Mouse (Mus musculus) intestine, embryonic 15.5 days (tissue): ENCODE measurements around the gene Zdhhc14. TPM values are rescaled to one million over a fixed set of nuclear protein-coding genes. Genes with fewer than 3 reads are reported as not detected.

Source experiments
- ATAC-seq: fragments of 200-750 bp; cut with Nextera tagmentation; 2 replicates; pipeline ENCODE4 v1.8.0; 2017; ENCODE audit warnings: moderate TSS enrichment, moderate library complexity
- H3K27ac ChIP-seq: fragments of 300-500 bp; sonication (generic); 2 replicates; pipeline ENCODE4 v1.5.1; 2015; ENCODE audit warnings: mild to moderate bottlenecking, inconsistent platforms
- H3K27me3 ChIP-seq: fragments of 300-500 bp; sonication (generic); replicated peaks from 2 replicates; pipeline ENCODE4 v1.6.1; 2015; ENCODE audit warnings: inconsistent platforms
- H3K36me3 ChIP-seq: fragments of 300-500 bp; sonication (generic); 2 replicates; pipeline ENCODE4 v1.6.1; 2015; ENCODE audit warnings: inconsistent platforms
- H3K4me1 ChIP-seq: fragments of 300-500 bp; sonication (generic); replicated peaks from 2 replicates; pipeline ENCODE4 v1.6.1; 2015; ENCODE audit warnings: inconsistent platforms
- H3K4me2 ChIP-seq: fragments of 300-500 bp; sonication (generic); replicated peaks from 2 replicates; pipeline ENCODE4 v1.6.1; 2015; ENCODE audit warnings: mild to moderate bottlenecking, inconsistent platforms
- H3K4me3 ChIP-seq: fragments of 300-500 bp; sonication (generic); replicated peaks from 2 replicates; pipeline ENCODE4 v1.5.1; 2015; ENCODE audit warnings: inconsistent platforms
- H3K9ac ChIP-seq: fragments of 300-500 bp; sonication (generic); 2 replicates; pipeline ENCODE4 v1.6.1; 2015; ENCODE audit warnings: inconsistent platforms
- H3K9me3 ChIP-seq: fragments of 300-500 bp; sonication (generic); 2 replicates; pipeline ENCODE4 v1.6.1; 2016; ENCODE audit warnings: inconsistent platforms
- WGBS: fragments of 180-500 bp; shearing (Covaris S2); methylation state at CpG from one replicate; pipeline ENCODE4 v1.1.7; 2015; 5-methylcytosine and 5-hydroxymethylcytosine counted together
- polyA plus RNA-seq: library from polyadenylated mRNA; unstranded; fragments of >200 nt; fragmentation: Nextera tagmentation; extraction: Ambion mirVana; gene quantifications from 2 replicates; pipeline ENCODE4 v1.2.1, GENCODE M21; 2015

The Zdhhc14 gene
- polyA plus RNA-seq, 1 experiment from 2014 or later: 2.5 TPM

- H3K4me1 ChIP-seq: no peaks in the 10 kb centered on the region
These were observed 271.4 kb downstream of the Zdhhc14 start for GRCm38 (mm10) chr17:5763768-5764167.

GRCm38 (mm10) chr17:5764270-5764669 lies 271.9 kb downstream of the Zdhhc14 start:
- Histone ChIP-seq H3K4me2 (no peak overlapping the region), H3K4me1 (no peaks in the 10 kb centered on the region), H3K9me3 (no peaks in the 10 kb centered on the region), H3K27ac (no peak overlapping the region), H3K9ac (no peak overlapping the region), H3K27me3 (no peaks in the 10 kb centered on the region), H3K36me3 (no peaks in the 10 kb centered on the region), H3K4me3 (no peak overlapping the region)
- WGBS: 55% methylated on average over 5 of the region's 5 CpGs
- no peak for ATAC-seq

More at GRCm38 (mm10) chr17:5763768-5764167, 271.4 kb downstream of the Zdhhc14 start:
- 84% methylated on average over 5 of the region's 5 CpGs for WGBS
- no peak overlapping the region for H3K9ac ChIP-seq
- no peak for ATAC-seq
- no peaks in the 10 kb centered on the region for H3K27me3 ChIP-seq
- no peaks in the 10 kb centered on the region for H3K9me3 ChIP-seq
- H3K4me2 ChIP-seq: no peak overlapping the region
- H3K4me3 ChIP-seq: no peak overlapping the region
- no peaks in the 10 kb centered on the region for H3K36me3 ChIP-seq
- H3K27ac ChIP-seq: no peak overlapping the region

GRCm38 (mm10) chr17:5765746-5766145 lies 273.4 kb downstream of the Zdhhc14 start:
- Histone ChIP-seq H3K4me3 (no peak overlapping the region), H3K36me3 (no peaks in the 10 kb centered on the region), H3K4me1 (0 out of 2 replicates have a peak, but pooled peaks cover 2% of the 10 kb centered on the region), H3K27me3 (no peaks in the 10 kb centered on the region), H3K9me3 (no peaks in the 10 kb centered on the region), H3K27ac (no peak overlapping the region), H3K9ac (no peak overlapping the region), H3K4me2 (no peak overlapping the region)
- ATAC-seq: no peak
- 89% methylated on average over 4 of the region's 4 CpGs for WGBS

- Histone ChIP-seq H3K27me3 (no peaks in the 10 kb centered on the region), H3K27ac (no peak overlapping the region), H3K4me1 (peaks cover 2% of the 10 kb centered on the region; the same call in 1 of the 2 replicates), H3K4me3 (no peak overlapping the region), H3K9ac (no peak overlapping the region), H3K9me3 (no peaks in the 10 kb centered on the region), H3K4me2 (no peak overlapping the region), H3K36me3 (no peaks in the 10 kb centered on the region)
- ATAC-seq: no peak
- WGBS: 76% methylated on average over 6 of the region's 6 CpGs
These were observed 275.9 kb downstream of the Zdhhc14 start for GRCm38 (mm10) chr17:5768164-5768705.

- Histone ChIP-seq H3K4me2 (no peak overlapping the region), H3K27ac (peak overlapping the region; percentile 85; the same call in 1 of the 2 replicates), H3K9ac (no peak overlapping the region), H3K36me3 (no peaks in the 10 kb centered on the region), H3K4me1 (peaks cover 2% of the 10 kb centered on the region; the same call in 1 of the 2 replicates), H3K4me3 (no peak overlapping the region), H3K9me3 (no peaks in the 10 kb centered on the region), H3K27me3 (no peaks in the 10 kb centered on the region)
- ATAC-seq: no peak
- 87% methylated on average over 9 of the region's 9 CpGs for WGBS
These were observed 276.6 kb downstream of the Zdhhc14 start for GRCm38 (mm10) chr17:5768810-5769520.

- WGBS: 24% methylated on average over 7 of the region's 7 CpGs
- H3K27ac ChIP-seq: peak overlapping the region; percentile 85
- no peaks in the 10 kb centered on the region for H3K36me3 ChIP-seq
- peak overlapping the region; percentile 76 for H3K4me2 ChIP-seq
- peaks cover 2% of the 10 kb centered on the region; the same call in 1 of the 2 replicates for H3K4me1 ChIP-seq
- H3K4me3 ChIP-seq: no peak overlapping the region
- ATAC-seq: peak; percentile 23; the same call in 1 of the 2 replicates
- H3K9me3 ChIP-seq: no peaks in the 10 kb centered on the region
- H3K9ac ChIP-seq: peak overlapping the region; percentile 36
- H3K27me3 ChIP-seq: no peaks in the 10 kb centered on the region
These were observed 277.4 kb downstream of the Zdhhc14 start for GRCm38 (mm10) chr17:5769776-5770175.

GRCm38 (mm10) chr17:5770265-5771249 lies 278.2 kb downstream of the Zdhhc14 start:
- peak overlapping the region; percentile 85 for H3K27ac ChIP-seq
- H3K27me3 ChIP-seq: no peaks in the 10 kb centered on the region
- peak overlapping the region; percentile 76 for H3K4me2 ChIP-seq
- 8% methylated on average over 22 of the region's 22 CpGs for WGBS
- peaks cover 2% of the 10 kb centered on the region; the same call in 1 of the 2 replicates for H3K4me1 ChIP-seq
- H3K4me3 ChIP-seq: peak overlapping the region; percentile 31
- ATAC-seq: peak; percentile 96
- H3K36me3 ChIP-seq: no peaks in the 10 kb centered on the region
- peak overlapping the region; percentile 36 for H3K9ac ChIP-seq
- no peaks in the 10 kb centered on the region for H3K9me3 ChIP-seq

GRCm38 (mm10) chr17:5780213-5780975 lies 288.0 kb downstream of the Zdhhc14 start:
- H3K27ac ChIP-seq: no peak overlapping the region
- no peak for ATAC-seq
- WGBS: 76% methylated on average over 5 of the region's 5 CpGs
- H3K9ac ChIP-seq: no peak overlapping the region
- no peak overlapping the region for H3K4me3 ChIP-seq
- no peaks in the 10 kb centered on the region for H3K36me3 ChIP-seq
- H3K27me3 ChIP-seq: no peaks in the 10 kb centered on the region
- no peaks in the 10 kb centered on the region for H3K9me3 ChIP-seq
- no peak overlapping the region for H3K4me2 ChIP-seq
- peaks cover 4% of the 10 kb centered on the region; the same call in 1 of the 2 replicates for H3K4me1 ChIP-seq

- 53% methylated on average over 2 of the region's 2 CpGs for WGBS
- no peak for ATAC-seq
These were observed 292.9 kb downstream of the Zdhhc14 start for GRCm38 (mm10) chr17:5785238-5785637.

GRCm38 (mm10) chr17:5792164-5792791 lies 299.9 kb downstream of the Zdhhc14 start:
- no peak overlapping the region for H3K4me3 ChIP-seq
- no peaks in the 10 kb centered on the region for H3K9me3 ChIP-seq
- 90% methylated on average over 12 of the region's 12 CpGs for WGBS
- no peak overlapping the region for H3K27ac ChIP-seq
- no peaks in the 10 kb centered on the region for H3K4me1 ChIP-seq
- ATAC-seq: no peak
- H3K9ac ChIP-seq: no peak overlapping the region
- no peaks in the 10 kb centered on the region for H3K36me3 ChIP-seq
- H3K27me3 ChIP-seq: no peaks in the 10 kb centered on the region
- no peak overlapping the region for H3K4me2 ChIP-seq

More at GRCm38 (mm10) chr17:5785238-5785637, 292.9 kb downstream of the Zdhhc14 start:
- no peaks in the 10 kb centered on the region for H3K9me3 ChIP-seq
- no peak overlapping the region for H3K27ac ChIP-seq
- no peaks in the 10 kb centered on the region for H3K36me3 ChIP-seq
- H3K27me3 ChIP-seq: no peaks in the 10 kb centered on the region
- no peak overlapping the region for H3K9ac ChIP-seq
- peaks cover 4% of the 10 kb centered on the region; the same call in 1 of the 2 replicates for H3K4me1 ChIP-seq
- H3K4me2 ChIP-seq: no peak overlapping the region
- H3K4me3 ChIP-seq: no peak overlapping the region

- H3K4me3 ChIP-seq: no peak overlapping the region
- 77% methylated on average over 4 of the region's 4 CpGs for WGBS
- H3K9me3 ChIP-seq: no peaks in the 10 kb centered on the region
- H3K4me1 ChIP-seq: peaks cover 5% of the 10 kb centered on the region; the same call in 1 of the 2 replicates
- ATAC-seq: no peak
- no peaks in the 10 kb centered on the region for H3K27me3 ChIP-seq
- no peak overlapping the region for H3K9ac ChIP-seq
- H3K4me2 ChIP-seq: no peak overlapping the region
- no peak overlapping the region for H3K27ac ChIP-seq
- H3K36me3 ChIP-seq: no peaks in the 10 kb centered on the region
These were observed 301.2 kb downstream of the Zdhhc14 start for GRCm38 (mm10) chr17:5793593-5793992.
